Mouse (Mus musculus): Measurements from ENCODE around the gene Npas2. TPM values are rescaled to one million over a fixed set of nuclear protein-coding genes. Genes with fewer than 3 reads are reported as not detected.

The Npas2 gene
- polyA plus RNA-seq, 1 experiment = 77.6 TPM

DNA sequence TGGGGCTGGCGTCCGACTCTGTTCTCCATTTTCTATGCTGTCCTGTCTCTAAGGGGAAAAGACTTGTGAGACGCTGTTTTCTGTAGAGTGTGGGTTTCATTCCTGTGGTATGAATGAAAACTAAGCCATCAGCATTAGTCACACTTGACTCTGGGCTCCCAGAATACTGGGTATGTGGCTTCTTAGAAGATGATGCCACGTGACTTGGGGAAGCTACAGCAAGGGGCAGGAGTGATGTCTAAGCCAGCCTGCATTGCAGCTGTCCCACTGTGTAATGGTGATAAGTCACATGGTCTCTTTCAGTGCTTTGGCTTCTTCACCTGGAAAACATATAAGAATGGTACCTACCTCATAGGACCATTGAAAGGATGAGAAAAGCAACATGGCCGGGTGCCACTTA is 88.4 kb downstream of the Npas2 start:
- Histone ChIP-seq H3K27ac (ENCODE audit: insufficient read depth, low read depth, low read length) (no peak overlapping the region), H3K4me3 (ENCODE audit: low read depth, low read length) (no peak overlapping the region), H3K27me3 (ENCODE audit: control insufficient read depth, insufficient read depth, low read length) (no peaks in the 10 kb centered on the region), H3K36me3 (ENCODE audit: control insufficient read depth, insufficient read depth, low read length) (peaks cover 11% of the 10 kb centered on the region), H3K4me1 (ENCODE audit: control insufficient read depth, insufficient read depth, insufficient read length, low read length) (no peaks in the 10 kb centered on the region)
- TF ChIP-seq CTCF (IDR thresholded peaks at IDR 0.05; ENCODE audit: extremely low read depth, insufficient read length, insufficient replicate concordance, low read depth, low read length) (no peak), POLR2A (IDR thresholded peaks at IDR 0.05; ENCODE audit: low read depth, low read length) (no peak)
- 92% methylated on average over 5 of the region's 5 CpGs for WGBS

DNA sequence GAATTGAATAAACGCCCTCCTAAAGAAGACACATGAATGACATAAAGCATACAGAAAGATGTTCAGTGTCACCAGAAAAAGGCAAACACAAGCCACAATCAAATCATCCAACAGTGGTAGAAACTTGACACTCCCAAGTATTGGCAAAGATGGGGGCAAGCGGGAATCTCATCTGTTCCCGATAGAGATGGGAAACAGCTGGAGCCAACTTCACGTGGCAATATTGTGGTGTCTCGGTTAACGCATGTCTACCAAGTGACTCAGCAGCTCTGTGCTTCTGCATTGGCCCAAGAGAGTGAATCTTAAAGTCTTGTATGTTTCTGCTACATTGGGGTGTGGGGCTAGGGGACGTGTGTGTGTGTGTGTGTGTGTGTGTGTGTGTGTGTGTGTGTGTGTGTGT is 89.8 kb downstream of the Npas2 start:
- H3K36me3 ChIP-seq (ENCODE audit: control insufficient read depth, insufficient read depth, low read length) = peaks cover 6% of the 10 kb centered on the region; the same call in 1 of the 2 replicates
- 78% methylated on average over 7 of the region's 7 CpGs for WGBS
- no peaks in the 10 kb centered on the region for H3K4me1 ChIP-seq (ENCODE audit: control insufficient read depth, insufficient read depth, insufficient read length, low read length)
- no peaks in the 10 kb centered on the region for H3K27me3 ChIP-seq (ENCODE audit: control insufficient read depth, insufficient read depth, low read length)
- no peak overlapping the region for H3K27ac ChIP-seq (ENCODE audit: insufficient read depth, low read depth, low read length)
- TF ChIP-seq POLR2A (IDR thresholded peaks at IDR 0.05; ENCODE audit: low read depth, low read length) (no peak), CTCF (IDR thresholded peaks at IDR 0.05; ENCODE audit: extremely low read depth, insufficient read length, insufficient replicate concordance, low read depth, low read length) (no peak)
- no peak overlapping the region for H3K4me3 ChIP-seq (ENCODE audit: low read depth, low read length)

DNA sequence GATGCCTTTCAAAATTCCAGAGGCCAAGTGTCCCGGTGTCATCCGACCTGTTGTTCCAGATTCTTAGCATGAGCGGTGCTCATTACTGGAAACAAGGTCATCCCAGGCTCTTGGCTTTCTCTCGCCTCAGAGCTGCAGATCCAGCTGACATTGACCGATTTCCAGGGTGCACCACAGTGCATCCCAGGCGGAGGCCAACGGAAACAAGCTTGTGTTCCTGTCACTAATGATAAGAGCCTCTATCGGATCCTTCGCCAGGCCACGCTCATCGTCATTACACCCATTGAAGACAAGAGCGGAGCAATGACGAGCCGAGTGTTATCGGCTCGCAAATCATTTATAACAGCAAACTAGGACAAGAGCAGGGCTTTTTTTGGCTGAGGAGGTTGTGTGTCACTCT is 91.3 kb downstream of the Npas2 start:
- TF ChIP-seq CTCF (IDR thresholded peaks at IDR 0.05; ENCODE audit: extremely low read depth, insufficient read length, insufficient replicate concordance, low read depth, low read length) (no peak), POLR2A (IDR thresholded peaks at IDR 0.05; ENCODE audit: low read depth, low read length) (no peak)
- Histone ChIP-seq H3K4me3 (ENCODE audit: low read depth, low read length) (no peak overlapping the region), H3K27ac (ENCODE audit: insufficient read depth, low read depth, low read length) (no peak overlapping the region), H3K4me1 (ENCODE audit: control insufficient read depth, insufficient read depth, insufficient read length, low read length) (no peaks in the 10 kb centered on the region), H3K27me3 (ENCODE audit: control insufficient read depth, insufficient read depth, low read length) (no peaks in the 10 kb centered on the region), H3K36me3 (ENCODE audit: control insufficient read depth, insufficient read depth, low read length) (0 out of 2 replicates have a peak, but pooled peaks cover 2% of the 10 kb centered on the region)
- WGBS = 87% methylated on average over 16 of the region's 16 CpGs

DNA sequence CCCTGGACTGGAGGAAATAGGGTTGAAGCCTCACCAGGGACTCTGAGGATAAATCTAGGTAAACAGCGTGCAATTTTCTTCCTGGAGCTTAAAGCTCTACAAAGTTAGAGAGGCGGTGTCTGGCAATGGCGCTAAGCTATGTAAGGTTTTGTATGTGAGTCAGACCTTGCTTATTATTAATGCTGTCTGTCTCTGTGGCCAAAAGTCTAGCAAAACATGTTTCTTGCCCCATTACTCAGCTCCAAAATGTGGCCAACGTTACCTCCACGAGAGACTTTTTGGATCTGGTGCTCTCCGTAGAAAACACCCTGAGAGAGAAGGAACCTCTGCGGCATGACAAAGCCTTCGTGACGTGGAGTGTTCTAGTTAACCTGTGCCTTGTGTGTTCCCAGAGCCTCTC is 93.5 kb downstream of the Npas2 start:
- 0 out of 2 replicates have a peak, but pooled peaks cover 2% of the 10 kb centered on the region for H3K36me3 ChIP-seq (ENCODE audit: control insufficient read depth, insufficient read depth, low read length)
- no peaks in the 10 kb centered on the region for H3K27me3 ChIP-seq (ENCODE audit: control insufficient read depth, insufficient read depth, low read length)
- 95% methylated on average over 9 of the region's 9 CpGs for WGBS
- H3K4me3 ChIP-seq (ENCODE audit: low read depth, low read length) = no peak overlapping the region
- H3K27ac ChIP-seq (ENCODE audit: insufficient read depth, low read depth, low read length) = no peak overlapping the region
- no peaks in the 10 kb centered on the region for H3K4me1 ChIP-seq (ENCODE audit: control insufficient read depth, insufficient read depth, insufficient read length, low read length)
- no peak for TF ChIP-seq CTCF (IDR thresholded peaks at IDR 0.05; ENCODE audit: extremely low read depth, insufficient read length, insufficient replicate concordance, low read depth, low read length)
- TF ChIP-seq POLR2A (IDR thresholded peaks at IDR 0.05; ENCODE audit: low read depth, low read length) = no peak

DNA sequence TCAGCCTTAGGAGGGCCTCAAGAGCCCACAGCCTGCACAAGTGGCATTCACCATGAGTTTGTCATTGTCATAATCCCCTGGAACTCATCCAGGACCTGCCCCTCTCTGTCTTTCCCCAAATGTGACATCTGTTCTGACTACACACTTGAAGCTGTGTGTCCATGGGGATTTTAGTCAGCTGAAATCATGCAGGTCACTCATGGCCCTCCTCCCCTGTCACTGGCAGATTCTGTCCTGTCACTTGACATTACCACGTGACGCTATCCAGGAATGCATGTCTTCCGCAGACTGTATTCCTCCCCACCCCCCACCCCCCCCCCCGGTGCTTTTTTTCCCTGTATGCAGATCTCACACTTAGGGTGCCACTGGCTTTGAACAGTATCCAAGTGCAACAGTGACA is 94.3 kb downstream of the Npas2 start:
- H3K27me3 ChIP-seq (ENCODE audit: control insufficient read depth, insufficient read depth, low read length) = no peaks in the 10 kb centered on the region
- no peak overlapping the region for H3K27ac ChIP-seq (ENCODE audit: insufficient read depth, low read depth, low read length)
- H3K36me3 ChIP-seq (ENCODE audit: control insufficient read depth, insufficient read depth, low read length) = peaks cover 4% of the 10 kb centered on the region
- 78% methylated on average over 4 of the region's 4 CpGs for WGBS
- no peaks in the 10 kb centered on the region for H3K4me1 ChIP-seq (ENCODE audit: control insufficient read depth, insufficient read depth, insufficient read length, low read length)
- no peak for TF ChIP-seq POLR2A (IDR thresholded peaks at IDR 0.05; ENCODE audit: low read depth, low read length)
- TF ChIP-seq CTCF (IDR thresholded peaks at IDR 0.05; ENCODE audit: extremely low read depth, insufficient read length, insufficient replicate concordance, low read depth, low read length) = no peak
- H3K4me3 ChIP-seq (ENCODE audit: low read depth, low read length) = no peak overlapping the region

DNA sequence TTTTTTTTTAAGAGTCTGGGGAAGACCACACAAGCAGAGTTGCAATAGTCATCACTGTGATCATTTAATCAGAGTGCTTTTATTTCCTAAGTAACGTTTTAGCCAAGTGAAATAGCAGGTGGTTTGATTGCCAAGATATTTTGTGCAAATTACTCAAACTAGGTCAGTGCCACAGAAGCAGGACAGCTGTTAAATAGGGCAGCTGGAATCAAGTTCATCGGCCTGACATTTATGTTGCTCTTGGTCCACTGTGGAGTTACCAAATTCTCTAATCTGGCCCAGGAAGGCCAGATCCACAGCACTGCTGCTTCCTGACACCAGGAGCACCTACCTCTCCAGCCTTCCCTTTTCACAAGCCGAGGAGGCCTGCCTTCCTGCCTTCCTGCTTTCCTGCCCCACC is 94.9 kb downstream of the Npas2 start:
- Histone ChIP-seq H3K36me3 (ENCODE audit: control insufficient read depth, insufficient read depth, low read length) (peaks cover 8% of the 10 kb centered on the region), H3K27me3 (ENCODE audit: control insufficient read depth, insufficient read depth, low read length) (no peaks in the 10 kb centered on the region), H3K27ac (ENCODE audit: insufficient read depth, low read depth, low read length) (no peak overlapping the region), H3K4me3 (ENCODE audit: low read depth, low read length) (no peak overlapping the region), H3K4me1 (ENCODE audit: control insufficient read depth, insufficient read depth, insufficient read length, low read length) (no peaks in the 10 kb centered on the region)
- WGBS = 57% methylated on average over 3 of the region's 3 CpGs
- TF ChIP-seq POLR2A (IDR thresholded peaks at IDR 0.05; ENCODE audit: low read depth, low read length) = no peak
- TF ChIP-seq CTCF (IDR thresholded peaks at IDR 0.05; ENCODE audit: extremely low read depth, insufficient read length, insufficient replicate concordance, low read depth, low read length) = no peak

DNA sequence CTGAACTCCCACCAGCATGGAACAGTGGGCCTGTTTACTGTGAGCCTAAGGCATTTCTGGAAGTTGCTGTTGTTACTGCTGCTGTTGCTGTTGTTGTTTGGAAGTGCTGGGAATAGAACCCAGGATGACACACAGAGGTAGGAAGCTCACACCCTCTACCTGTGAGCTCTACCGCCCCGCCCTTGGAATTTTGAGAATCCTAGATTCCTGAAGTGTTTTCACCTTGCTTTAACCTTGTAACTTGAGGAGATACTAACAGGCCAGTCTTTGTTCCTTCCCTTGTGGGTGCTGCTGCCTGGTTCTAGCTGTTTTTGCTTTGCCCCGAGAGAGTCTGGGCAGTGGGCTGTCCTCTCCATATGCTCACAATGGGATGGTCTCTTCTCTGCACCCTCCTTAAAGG is 98.5 kb downstream of the Npas2 start:
- TF ChIP-seq CTCF (IDR thresholded peaks at IDR 0.05; ENCODE audit: extremely low read depth, insufficient read length, insufficient replicate concordance, low read depth, low read length) = no peak
- TF ChIP-seq POLR2A (IDR thresholded peaks at IDR 0.05; ENCODE audit: low read depth, low read length) = no peak
- no peak overlapping the region for H3K4me3 ChIP-seq (ENCODE audit: low read depth, low read length)
- 93% methylated on average over 3 of the region's 3 CpGs for WGBS
- H3K27me3 ChIP-seq (ENCODE audit: control insufficient read depth, insufficient read depth, low read length) = no peaks in the 10 kb centered on the region
- no peak overlapping the region for H3K27ac ChIP-seq (ENCODE audit: insufficient read depth, low read depth, low read length)
- peaks cover 12% of the 10 kb centered on the region for H3K36me3 ChIP-seq (ENCODE audit: control insufficient read depth, insufficient read depth, low read length)
- H3K4me1 ChIP-seq (ENCODE audit: control insufficient read depth, insufficient read depth, insufficient read length, low read length) = no peaks in the 10 kb centered on the region

DNA sequence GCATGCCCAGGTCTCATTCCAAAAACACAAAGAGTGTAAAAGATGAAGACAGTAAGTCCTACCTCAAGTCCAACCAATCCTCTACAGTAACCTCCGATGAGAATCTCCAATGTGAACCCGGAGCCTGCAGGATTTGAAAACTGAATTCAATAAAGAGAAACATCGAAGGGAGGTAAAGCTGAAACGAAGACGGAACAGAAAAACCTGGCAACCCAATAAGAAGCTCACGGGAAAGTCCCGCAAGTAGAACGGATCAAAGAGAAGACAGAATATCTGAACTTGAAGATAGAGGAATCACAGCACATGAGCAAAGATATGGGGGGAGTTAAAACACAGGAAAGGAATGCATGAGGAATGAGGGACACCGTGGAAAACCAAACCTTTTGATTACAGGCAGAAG is 104.8 kb downstream of the Npas2 start:
- Histone ChIP-seq H3K4me1 (ENCODE audit: control insufficient read depth, insufficient read depth, insufficient read length, low read length) (no peaks in the 10 kb centered on the region), H3K4me3 (ENCODE audit: low read depth, low read length) (no peak overlapping the region), H3K27me3 (ENCODE audit: control insufficient read depth, insufficient read depth, low read length) (no peaks in the 10 kb centered on the region), H3K36me3 (ENCODE audit: control insufficient read depth, insufficient read depth, low read length) (peaks cover 5% of the 10 kb centered on the region; the same call in 1 of the 2 replicates), H3K27ac (ENCODE audit: insufficient read depth, low read depth, low read length) (no peak overlapping the region)
- 94% methylated on average over 9 of the region's 9 CpGs for WGBS
- no peak for TF ChIP-seq POLR2A (IDR thresholded peaks at IDR 0.05; ENCODE audit: low read depth, low read length)
- TF ChIP-seq CTCF (IDR thresholded peaks at IDR 0.05; ENCODE audit: extremely low read depth, insufficient read length, insufficient replicate concordance, low read depth, low read length) = no peak
